Mouse (Mus musculus): ENCODE results near the gene Upf1.

Gene Upf1

DNA sequence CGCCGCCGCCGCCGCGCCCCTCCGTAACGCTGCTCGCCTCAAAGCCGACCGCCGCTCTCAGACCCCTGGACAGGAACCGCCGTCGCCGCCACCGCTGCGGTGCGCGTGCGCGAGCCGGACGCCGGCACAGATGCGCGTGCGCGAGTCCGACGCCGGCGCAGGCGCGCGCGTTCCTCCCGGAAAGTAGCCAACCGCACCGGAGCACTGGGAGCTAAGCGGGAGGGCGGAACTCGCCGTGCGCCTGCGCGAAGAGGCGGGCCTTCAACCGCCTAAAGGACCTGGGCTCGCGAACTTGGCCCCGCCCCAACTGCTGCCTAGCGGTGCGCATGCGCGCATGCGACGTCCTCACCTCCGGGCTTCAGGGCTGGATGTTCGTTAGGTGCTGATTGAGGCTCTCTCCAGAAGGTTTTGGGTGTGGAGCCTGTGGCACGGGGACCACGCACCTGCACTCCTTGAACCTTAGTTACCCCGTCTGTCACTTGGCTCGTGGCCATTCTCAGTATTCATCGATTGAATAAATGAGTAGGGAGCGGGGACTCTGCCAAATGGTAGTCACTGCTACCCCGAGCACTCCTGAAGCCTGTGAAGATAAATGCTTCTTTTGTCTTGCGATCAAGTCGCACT is at the start of gene Upf1:
Upf1 (minus strand) TSS at position 85 of the 624 bp plus-strand sequence.
- in situ Hi-C loops (cut with MboI, MseI) = no loop called here

- in situ Hi-C loops (cut with MboI, MseI) = no loop called here
These were observed 44.8 kb upstream of the Upf1 start for GRCm38 (mm10) chr8:70397611-70398563.

DNA sequence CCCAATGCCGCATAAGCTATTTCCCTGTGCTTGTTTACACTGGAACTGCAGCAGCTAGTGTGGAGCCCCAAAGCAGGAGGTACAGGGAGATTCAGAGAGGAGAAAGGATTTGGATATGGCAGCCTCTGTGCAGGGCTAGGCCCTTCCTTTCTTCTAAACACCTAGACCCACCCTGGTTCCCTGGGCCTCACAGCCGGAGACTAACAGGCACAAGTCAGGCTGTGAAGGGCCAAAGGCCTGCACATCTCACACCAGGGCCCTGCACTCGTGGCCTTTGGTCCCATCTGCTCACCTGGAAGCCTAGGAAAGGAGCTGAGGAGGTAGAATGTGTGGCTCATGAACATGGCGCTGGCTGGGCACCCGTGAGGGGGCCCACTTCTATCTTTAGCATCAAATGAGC is 43.1 kb upstream of the Upf1 start:
- in situ Hi-C loops (cut with MboI, MseI) = no loop called here

DNA sequence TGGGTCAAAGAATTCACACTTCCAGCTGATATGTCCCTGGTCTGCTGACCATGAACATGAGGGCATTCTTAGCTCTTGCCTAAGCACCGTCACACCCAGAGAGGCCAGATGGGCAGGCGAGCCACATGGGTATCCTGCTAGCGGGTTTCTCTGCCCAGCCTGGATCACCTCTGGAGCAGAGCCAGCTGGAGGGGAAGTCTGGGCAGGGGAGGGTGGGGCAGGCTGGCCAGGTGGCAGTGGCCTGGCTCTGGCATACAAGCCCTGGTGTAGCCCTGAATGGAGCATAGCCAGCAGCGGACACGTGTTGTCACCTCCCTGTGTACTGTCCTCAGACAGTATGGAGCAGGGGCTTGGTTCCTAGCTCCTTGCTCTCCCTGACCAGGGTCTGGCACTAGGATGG is 42.6 kb upstream of the Upf1 start:
- in situ Hi-C loops (cut with MboI, MseI) = no loop called here

GRCm38 (mm10) chr8:70394269-70394998 is 41.4 kb upstream of the Upf1 start:
- in situ Hi-C loops (cut with MboI, MseI) = loop anchor here (5.0 kb wide), 1 partner anchor 58 kb away; no protein-coding TSS in a partner anchor

GRCm38 (mm10) chr8:70393087-70393486 is 40.0 kb upstream of the Upf1 start:
- in situ Hi-C loops (cut with MboI, MseI) = loop anchor here (5.0 kb wide), 1 partner anchor 59 kb away; no protein-coding TSS in a partner anchor

GRCm38 (mm10) chr8:70389678-70390077 is 36.6 kb upstream of the Upf1 start:
- in situ Hi-C loops (cut with MboI, MseI) = loop anchor here (5.0 kb wide), 1 partner anchor 63 kb away; no protein-coding TSS in a partner anchor

DNA sequence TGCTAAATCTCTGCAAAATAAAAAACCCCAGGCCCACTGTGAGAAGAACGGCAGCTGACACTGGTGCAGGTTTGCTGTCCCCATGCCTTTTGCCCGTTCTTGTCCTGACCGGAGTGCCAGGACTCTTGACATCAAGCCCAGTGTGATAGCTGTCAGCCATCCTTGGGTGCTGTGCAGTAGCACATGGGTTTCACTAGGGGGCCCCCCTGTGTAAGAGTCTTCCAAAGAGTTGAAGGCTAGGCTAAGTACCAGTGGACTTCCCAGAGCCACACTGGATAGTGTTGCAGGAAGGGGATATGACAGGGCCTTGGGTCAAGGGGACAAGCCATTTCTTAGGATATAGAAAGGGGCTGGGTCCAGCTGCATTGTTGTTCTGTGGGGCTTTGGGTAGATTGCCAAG is 30.2 kb upstream of the Upf1 start:
- in situ Hi-C loops (cut with MboI, MseI) = no loop called here

GRCm38 (mm10) chr8:70380069-70380468 is 27.0 kb upstream of the Upf1 start:
- in situ Hi-C loops (cut with MboI, MseI) = no loop called here

- in situ Hi-C loops (cut with MboI, MseI) = no loop called here
These were observed 24.0 kb upstream of the Upf1 start for GRCm38 (mm10) chr8:70377049-70377448.

GRCm38 (mm10) chr8:70376275-70376741 is 23.2 kb upstream of the Upf1 start:
- in situ Hi-C loops (cut with MboI, MseI) = no loop called here

- in situ Hi-C loops (cut with MboI, MseI) = no loop called here
These were observed 22.3 kb upstream of the Upf1 start for GRCm38 (mm10) chr8:70375212-70375859.

DNA sequence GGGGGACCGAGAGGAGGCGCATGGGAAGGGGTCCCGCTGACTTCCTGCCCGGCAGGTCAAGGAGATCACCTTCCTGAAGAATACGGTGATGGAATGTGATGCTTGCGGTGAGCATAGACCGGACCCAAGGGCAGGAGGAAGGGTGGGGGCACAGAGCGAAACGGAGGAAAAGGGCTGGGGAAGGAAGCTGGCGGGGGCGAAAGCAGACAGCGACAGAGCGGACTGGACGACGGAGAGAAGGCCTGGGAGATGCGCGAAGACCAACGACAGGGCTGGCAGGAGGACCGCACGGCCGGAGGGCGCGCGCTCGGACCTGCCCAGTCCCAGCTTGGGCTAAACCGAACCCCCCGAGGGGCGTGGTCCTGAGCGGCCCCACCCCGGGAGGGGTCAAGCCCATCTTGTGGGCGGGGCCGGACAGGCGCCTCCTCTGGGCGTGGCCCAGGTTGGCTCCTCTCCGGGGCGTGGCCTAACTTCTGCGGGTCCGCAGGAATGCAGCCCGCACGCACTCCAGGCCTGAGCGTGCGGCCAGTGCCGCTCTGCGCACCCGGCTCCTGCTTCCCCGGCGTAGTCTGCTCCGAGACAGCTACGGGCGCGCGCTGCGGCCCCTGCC is 21.3 kb upstream of the Upf1 start:
- in situ Hi-C loops (cut with MboI, MseI) = no loop called here

GRCm38 (mm10) chr8:70373397-70374317 is 20.6 kb upstream of the Upf1 start, which contains the start of gene Comp:
Comp (plus strand) TSS chr8:70373558.
- in situ Hi-C loops (cut with MboI, MseI) = no loop called here

GRCm38 (mm10) chr8:70371951-70372350 is 18.9 kb upstream of the Upf1 start:
- in situ Hi-C loops (cut with MboI, MseI) = no loop called here

DNA sequence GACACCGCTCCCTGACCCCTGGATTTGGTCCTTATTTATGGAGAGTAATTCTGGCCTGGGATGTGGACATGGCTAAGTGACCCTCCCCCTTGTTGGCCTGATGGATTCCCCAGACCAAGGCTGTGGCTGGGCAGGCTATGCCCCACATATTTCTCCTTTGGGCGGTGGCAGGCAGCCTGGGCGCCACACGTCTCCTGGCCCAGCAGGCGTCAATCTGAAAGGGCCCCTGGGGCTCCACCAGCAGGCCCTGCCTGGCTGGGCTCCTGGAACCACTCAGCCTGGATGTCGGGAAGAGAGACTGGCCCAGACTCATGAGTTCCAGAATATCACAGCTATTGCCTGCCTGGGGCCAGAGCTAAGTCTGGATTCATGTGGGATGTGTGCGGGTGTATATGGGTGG is 17.4 kb upstream of the Upf1 start:
- in situ Hi-C loops (cut with MboI, MseI) = no loop called here

DNA sequence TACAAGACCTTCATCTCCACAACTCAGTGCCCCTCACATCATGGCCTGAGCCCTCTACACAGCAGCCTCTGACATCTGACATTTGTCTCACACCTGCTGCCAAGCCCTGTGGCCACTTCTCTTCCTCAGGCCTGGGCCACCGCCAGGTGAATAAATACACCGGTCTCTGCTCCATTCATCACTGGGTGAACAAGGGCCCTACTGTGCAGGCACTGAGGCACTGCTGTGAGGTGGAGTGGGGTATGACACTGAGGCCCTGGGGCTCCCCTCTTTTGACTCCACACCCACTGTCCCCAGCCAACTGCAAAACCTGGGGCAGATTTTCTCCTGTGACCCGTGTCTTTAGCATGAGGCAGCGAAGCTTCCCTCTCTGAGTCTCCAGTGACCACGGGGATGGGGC is 13.5 kb upstream of the Upf1 start:
- in situ Hi-C loops (cut with MboI, MseI) = no loop called here

GRCm38 (mm10) chr8:70364066-70364465 is 11.0 kb upstream of the Upf1 start:
- in situ Hi-C loops (cut with MboI, MseI) = no loop called here

- in situ Hi-C loops (cut with MboI, MseI) = no loop called here
These were observed 8.5 kb upstream of the Upf1 start for GRCm38 (mm10) chr8:70361484-70362032.

Measured in regulatory T cell (primary cell).